Mouse (Mus musculus) intestine, embryonic 14.5 days (tissue): Measurements from ENCODE around the gene Olfr648. TPM values are rescaled to one million over a fixed set of nuclear protein-coding genes. Genes with fewer than 3 reads are reported as not detected.

Source experiments
- ATAC-seq: fragments of 200-750 bp; cut with Nextera tagmentation; replicated peaks from 2 replicates; pipeline ENCODE4 v1.8.0; 2017; ENCODE audit warnings: low read depth, moderate number of reproducible peaks, moderate TSS enrichment, moderate library complexity; ENCODE audit not compliant: low FRiP score, low TSS enrichment
- DNase-seq: peaks from one replicate; pipeline ENCODE4 v3.0.0-alpha.2; 2018; ENCODE audit warnings: low spot score
- H3K27ac ChIP-seq: fragments of 300-500 bp; sonication (generic); 2 replicates; pipeline ENCODE4 v1.5.1; 2014; ENCODE audit warnings: low read depth, mild to moderate bottlenecking, control low read depth
- H3K27me3 ChIP-seq: fragments of 300-500 bp; sonication (generic); replicated peaks from 2 replicates; pipeline ENCODE4 v1.6.1; 2014; ENCODE audit warnings: low read length, control low read depth; ENCODE audit not compliant: control insufficient read depth, insufficient read depth
- H3K36me3 ChIP-seq: fragments of 300-500 bp; sonication (generic); 2 replicates; pipeline ENCODE4 v1.6.1; 2014; ENCODE audit warnings: low read length, control low read depth; ENCODE audit not compliant: control insufficient read depth, insufficient read depth
- H3K4me1 ChIP-seq: fragments of 300-500 bp; sonication (generic); replicated peaks from 2 replicates; pipeline ENCODE4 v1.6.1; 2014; ENCODE audit warnings: low read length, control low read depth, mixed read lengths; ENCODE audit not compliant: control insufficient read depth, insufficient read depth
- H3K4me2 ChIP-seq: fragments of 300-500 bp; sonication (generic); 2 replicates; pipeline ENCODE4 v1.6.1; 2014; ENCODE audit warnings: low read length
- H3K4me3 ChIP-seq: fragments of 300-500 bp; sonication (generic); 2 replicates; pipeline ENCODE4 v1.5.1; 2014; ENCODE audit warnings: low read depth, low read length, control low read depth, mixed read lengths
- H3K9ac ChIP-seq: fragments of 300-500 bp; sonication (generic); 2 replicates; pipeline ENCODE4 v1.6.1; 2014; ENCODE audit warnings: mild to moderate bottlenecking, low read length
- H3K9me3 ChIP-seq: fragments of 300-500 bp; sonication (generic); 2 replicates; pipeline ENCODE4 v1.6.1; 2016; ENCODE audit warnings: low read length, control low read depth; ENCODE audit not compliant: control insufficient read depth
- WGBS: fragments of 180-500 bp; shearing (Covaris S2); extraction: QIAGEN DNeasy Blood & Tissue Kit; methylation state at CpG from one replicate; pipeline ENCODE4 v1.1.7; 2014; 5-methylcytosine and 5-hydroxymethylcytosine counted together
- polyA plus RNA-seq: library from polyadenylated mRNA; unstranded; fragments of >200 nt; fragmentation: Nextera tagmentation; extraction: Ambion mirVana; gene quantifications from 2 replicates; pipeline ENCODE4 v1.2.1, GENCODE M21; 2014

Olfr648 gene
- polyA plus RNA-seq, 1 experiment from 2014 or later: 0.32 TPM

DNA sequence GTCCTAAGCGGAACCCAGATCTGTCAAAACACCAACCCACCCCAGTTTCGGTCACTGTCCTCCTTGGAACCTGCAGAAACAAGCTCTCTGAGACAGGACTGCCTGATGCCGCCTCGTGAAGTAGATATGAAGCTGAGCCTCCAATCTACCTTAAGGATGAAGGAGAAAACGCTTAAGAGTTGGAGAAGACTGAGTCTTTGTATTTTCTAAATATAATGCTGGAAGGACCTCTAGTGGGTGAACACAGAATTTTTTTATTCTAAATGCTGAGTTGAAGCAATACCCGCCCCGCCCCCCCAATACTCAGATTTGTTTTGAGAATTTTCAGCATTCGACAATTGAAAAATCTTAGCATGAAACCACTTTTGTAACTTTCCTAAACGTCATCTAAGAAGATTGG, 8.1 kb upstream of the Olfr648 start:
- Histone ChIP-seq H3K9me3 (no peaks in the 10 kb centered on the region), H3K27me3 (no peaks in the 10 kb centered on the region), H3K36me3 (no peaks in the 10 kb centered on the region), H3K4me1 (no peaks in the 10 kb centered on the region), H3K4me2 (no peak overlapping the region), H3K4me3 (no peak overlapping the region), H3K9ac (no peak overlapping the region), H3K27ac (no peak overlapping the region)
- DNase-seq (no peak), ATAC-seq (no peak)
- WGBS: 60% methylated on average over 9 of the region's 9 CpGs

DNA sequence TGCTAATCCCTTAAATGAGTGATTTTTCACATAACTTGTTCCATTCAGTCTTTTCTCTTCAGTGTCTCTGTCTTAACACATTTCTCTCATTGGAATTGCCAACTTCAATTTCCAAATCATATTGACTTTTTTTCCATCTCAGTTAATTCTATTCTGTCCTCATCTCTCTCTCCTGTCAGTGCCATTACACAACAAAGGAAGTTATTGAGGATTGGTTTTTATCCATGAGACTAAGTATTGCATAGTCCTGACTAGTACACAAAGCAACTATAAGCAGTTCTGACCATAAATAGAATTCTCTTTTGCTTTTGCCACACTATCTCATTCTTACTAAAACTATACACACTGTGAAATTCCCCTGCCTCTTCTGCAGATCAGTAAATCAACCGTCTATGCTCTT, 4.1 kb downstream of the Olfr648 start:
- no peaks in the 10 kb centered on the region for H3K27me3 ChIP-seq
- DNase-seq (no peak), ATAC-seq (no peak)
- no peak overlapping the region for H3K4me3 ChIP-seq
- no peak overlapping the region for H3K27ac ChIP-seq
- WGBS: 84% methylated on average over 1 of the region's 1 CpGs
- no peak overlapping the region for H3K9ac ChIP-seq
- no peaks in the 10 kb centered on the region for H3K9me3 ChIP-seq
- H3K36me3 ChIP-seq: no peaks in the 10 kb centered on the region
- no peaks in the 10 kb centered on the region for H3K4me1 ChIP-seq
- H3K4me2 ChIP-seq: no peak overlapping the region

DNA sequence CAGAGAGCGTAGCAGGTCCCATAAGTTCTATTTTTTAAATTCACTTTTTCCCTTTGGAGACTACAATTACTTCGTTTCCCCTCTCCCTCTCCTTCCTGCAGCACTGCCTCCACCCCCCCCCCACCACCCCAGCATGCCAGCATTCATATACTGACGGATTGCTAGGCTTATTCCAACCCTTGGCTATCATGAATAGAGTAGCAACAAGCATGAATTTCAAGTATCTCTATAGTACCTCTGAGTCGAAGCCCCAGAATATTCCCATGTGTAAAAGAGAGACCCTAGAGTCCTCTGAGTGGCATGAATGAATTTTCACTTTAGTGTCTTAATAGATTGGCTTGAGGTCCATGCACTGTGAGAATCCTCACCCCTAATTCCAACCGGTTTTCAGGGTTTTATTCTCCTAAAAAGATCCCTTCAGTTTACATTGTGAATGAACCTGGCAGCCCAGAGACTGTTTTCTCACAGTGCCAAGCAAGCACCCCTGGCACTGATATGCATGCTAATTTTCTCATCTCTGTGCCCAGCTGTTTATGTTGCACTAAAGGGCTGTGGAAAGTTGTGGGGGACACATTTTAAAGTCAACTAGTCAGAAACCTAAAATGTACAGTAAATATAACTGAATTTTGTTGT, 4.7 kb downstream of the Olfr648 start:
- no peaks in the 10 kb centered on the region for H3K36me3 ChIP-seq
- no peak overlapping the region for H3K4me2 ChIP-seq
- no peaks in the 10 kb centered on the region for H3K9me3 ChIP-seq
- H3K27ac ChIP-seq: no peak overlapping the region
- H3K27me3 ChIP-seq: no peaks in the 10 kb centered on the region
- H3K4me1 ChIP-seq: no peaks in the 10 kb centered on the region
- no peak for ATAC-seq
- WGBS: 72% methylated on average over 5 of the region's 5 CpGs
- H3K4me3 ChIP-seq: no peak overlapping the region
- no peak for DNase-seq
- no peak overlapping the region for H3K9ac ChIP-seq

- H3K9me3 ChIP-seq: no peaks in the 10 kb centered on the region
- 71% methylated on average over 1 of the region's 1 CpGs for WGBS
- H3K36me3 ChIP-seq: no peaks in the 10 kb centered on the region
- no peaks in the 10 kb centered on the region for H3K27me3 ChIP-seq
- H3K4me1 ChIP-seq: no peaks in the 10 kb centered on the region
- no peak overlapping the region for H3K4me3 ChIP-seq
- H3K4me2 ChIP-seq: no peak overlapping the region
- H3K27ac ChIP-seq: no peak overlapping the region
- no peak for ATAC-seq
- DNase-seq: no peak
- no peak overlapping the region for H3K9ac ChIP-seq
These were observed 8.1 kb downstream of the Olfr648 start for GRCm38 (mm10) chr7:104175085-104175484.

DNA sequence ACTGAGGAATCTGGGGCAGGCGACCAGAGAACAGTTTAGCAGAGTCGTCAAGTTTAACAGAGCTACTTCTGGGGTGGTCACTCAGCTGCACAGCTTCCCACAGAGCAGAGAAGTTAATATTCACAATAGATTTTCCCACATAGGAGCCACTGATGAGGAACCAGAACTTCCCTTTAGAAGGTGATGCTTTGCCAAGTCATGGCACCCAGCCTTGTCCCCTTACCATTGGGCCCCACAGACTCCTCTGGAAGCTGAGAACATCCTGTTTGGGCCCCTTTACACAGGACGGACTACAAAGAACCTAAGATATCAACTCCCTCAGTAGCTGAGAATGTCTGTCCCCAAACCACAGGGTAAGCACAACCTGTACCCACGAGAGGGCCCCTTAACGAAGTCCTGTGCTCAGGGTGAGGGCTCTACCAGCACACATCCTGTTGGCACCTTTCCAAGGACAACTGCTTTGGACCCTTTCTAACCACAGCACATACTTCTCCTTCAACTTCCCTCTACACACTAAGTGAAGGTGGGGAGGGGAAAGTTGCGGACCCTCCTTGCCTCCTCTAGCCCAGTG, 13.5 kb downstream of the Olfr648 start:
- no peaks in the 10 kb centered on the region for H3K4me1 ChIP-seq
- no peak for DNase-seq
- no peak overlapping the region for H3K9ac ChIP-seq
- no peaks in the 10 kb centered on the region for H3K9me3 ChIP-seq
- H3K36me3 ChIP-seq: no peaks in the 10 kb centered on the region
- no peak overlapping the region for H3K4me2 ChIP-seq
- no peak overlapping the region for H3K27ac ChIP-seq
- no peak overlapping the region for H3K4me3 ChIP-seq
- no peak for ATAC-seq
- WGBS: 73% methylated on average over 6 of the region's 6 CpGs
- H3K27me3 ChIP-seq: no peaks in the 10 kb centered on the region

DNA sequence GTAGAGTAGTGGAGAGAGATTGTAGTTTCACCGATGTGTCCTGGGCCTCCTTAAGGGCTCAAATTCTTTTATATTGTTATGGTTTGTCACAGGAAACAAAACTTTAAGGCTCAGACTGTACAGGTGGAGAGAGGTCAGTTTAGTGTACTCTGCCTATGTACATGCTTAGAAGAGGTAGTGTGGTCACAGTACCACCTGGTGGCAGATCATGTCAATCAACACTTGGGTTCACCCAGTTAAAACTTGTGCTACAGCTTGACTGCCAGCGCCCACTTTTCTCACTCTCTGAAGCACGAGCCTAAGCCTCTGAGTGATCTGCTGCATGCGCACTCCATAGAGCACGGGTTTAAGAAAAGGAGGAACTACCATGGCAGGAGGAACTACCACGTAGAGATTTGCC, 16.1 kb downstream of the Olfr648 start:
- H3K36me3 ChIP-seq: no peaks in the 10 kb centered on the region
- no peak for ATAC-seq
- no peaks in the 10 kb centered on the region for H3K27me3 ChIP-seq
- H3K9ac ChIP-seq: no peak overlapping the region
- no peak for DNase-seq
- no peak overlapping the region for H3K27ac ChIP-seq
- H3K4me2 ChIP-seq: no peak overlapping the region
- no peak overlapping the region for H3K4me3 ChIP-seq
- H3K9me3 ChIP-seq: no peaks in the 10 kb centered on the region
- H3K4me1 ChIP-seq: no peaks in the 10 kb centered on the region
- WGBS: 78% methylated on average over 6 of the region's 6 CpGs

DNA sequence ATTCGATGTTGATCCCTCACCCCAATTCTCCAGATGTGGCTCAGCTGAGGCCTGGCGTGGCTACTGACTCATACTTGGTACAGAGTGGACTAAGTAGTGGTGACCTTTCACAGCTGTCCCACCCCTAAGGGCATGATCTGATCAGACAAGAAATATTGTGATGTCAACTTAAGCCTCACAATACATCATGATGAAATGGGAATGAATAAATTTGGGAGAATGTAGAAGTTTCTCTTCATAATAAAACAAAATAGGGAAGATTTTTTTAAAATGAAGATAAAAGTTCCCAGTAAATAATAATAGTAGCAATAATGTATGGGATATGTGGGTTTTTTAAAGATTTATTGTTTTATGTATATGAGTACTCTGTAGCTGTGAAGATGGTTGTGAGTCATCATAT, 32.7 kb downstream of the Olfr648 start, which contains the start of gene Ubqlnl:
TSS of gene Ubqlnl (minus strand) at position 101 of the 400 bp plus-strand sequence.
- no peak for ATAC-seq

DNA sequence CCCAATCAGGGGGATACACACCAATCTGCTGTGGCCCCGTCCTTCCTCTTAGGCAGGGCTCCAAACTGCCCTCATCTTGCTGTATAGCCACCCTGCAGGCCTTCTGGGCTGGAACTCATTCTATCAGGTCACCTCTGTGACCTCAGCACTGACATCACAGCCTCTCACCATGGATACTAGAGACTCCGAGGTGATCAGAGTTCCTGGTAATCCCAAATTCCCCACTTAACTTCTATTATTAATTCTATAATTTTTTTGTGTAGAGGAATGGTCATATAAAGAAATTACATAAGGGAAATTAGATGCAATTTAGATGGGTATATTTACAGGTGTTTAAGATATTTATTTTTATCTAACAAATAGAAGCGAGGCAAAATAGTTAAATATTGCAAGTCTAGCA, 40.0 kb downstream of the Olfr648 start, which contains the start of gene Ubqln3:
TSS of gene Ubqln3 (minus strand) at position 101 of the 400 bp plus-strand sequence.
- Histone ChIP-seq H3K27me3 (no peaks in the 10 kb centered on the region), H3K36me3 (no peaks in the 10 kb centered on the region), H3K4me1 (no peaks in the 10 kb centered on the region), H3K9me3 (no peaks in the 10 kb centered on the region), H3K27ac (no peak within 1 kb of the TSS), H3K4me2 (no peak within 1 kb of the TSS), H3K9ac (no peak within 1 kb of the TSS), H3K4me3 (no peak within 1 kb of the TSS)
- ATAC-seq (no peak), DNase-seq (no peak)
- 75% methylated on average over 3 of the region's 3 CpGs for whole genome bisulfite sequencing

More for the DNA sequence above, 32.7 kb downstream of the Olfr648 start, which contains the start of gene Ubqlnl:
- no peak for DNase-seq
- Histone ChIP-seq H3K4me3 (no peak within 1 kb of the TSS), H3K4me2 (no peak within 1 kb of the TSS), H3K27me3 (no peaks in the 10 kb centered on the region), H3K9ac (no peak within 1 kb of the TSS), H3K4me1 (no peaks in the 10 kb centered on the region), H3K36me3 (no peaks in the 10 kb centered on the region), H3K27ac (no peak within 1 kb of the TSS), H3K9me3 (no peaks in the 10 kb centered on the region)
- 93% methylated on average over 2 of the region's 2 CpGs for WGBS

- no peak within 1 kb of the TSS for H3K9ac ChIP-seq
- no peaks in the 10 kb centered on the region for H3K9me3 ChIP-seq
- WGBS: 76% methylated on average over 5 of the region's 5 CpGs
- no peaks in the 10 kb centered on the region for H3K27me3 ChIP-seq
- H3K27ac ChIP-seq: no peak within 1 kb of the TSS
- no peaks in the 10 kb centered on the region for H3K36me3 ChIP-seq
- DNase-seq (no peak), ATAC-seq (no peak)
- H3K4me1 ChIP-seq: no peaks in the 10 kb centered on the region
- H3K4me3 ChIP-seq: no peak within 1 kb of the TSS
- H3K4me2 ChIP-seq: no peak within 1 kb of the TSS
These were observed 45.9 kb downstream of the Olfr648 start, which contains the start of gene Olfr643 for GRCm38 (mm10) chr7:104137305-104137704. Gene Olfr643, minus strand, starts transcription at chr7:104137405.
